Mouse (Mus musculus) neural tube, embryonic 10.5 days (tissue): ENCODE data around the gene AW011738.

Experiments
- DNase-seq: peaks from one replicate; pipeline ENCODE4 v3.0.0-alpha.2; 2017; ENCODE audit warnings: low spot score; ENCODE audit errors: extremely low spot score

AW011738 gene

GRCm38 (mm10) chr4:156236651-156237447 is 33.7 kb downstream of the AW011738 start:
- DNase-seq: peak; percentile 39

DNA sequence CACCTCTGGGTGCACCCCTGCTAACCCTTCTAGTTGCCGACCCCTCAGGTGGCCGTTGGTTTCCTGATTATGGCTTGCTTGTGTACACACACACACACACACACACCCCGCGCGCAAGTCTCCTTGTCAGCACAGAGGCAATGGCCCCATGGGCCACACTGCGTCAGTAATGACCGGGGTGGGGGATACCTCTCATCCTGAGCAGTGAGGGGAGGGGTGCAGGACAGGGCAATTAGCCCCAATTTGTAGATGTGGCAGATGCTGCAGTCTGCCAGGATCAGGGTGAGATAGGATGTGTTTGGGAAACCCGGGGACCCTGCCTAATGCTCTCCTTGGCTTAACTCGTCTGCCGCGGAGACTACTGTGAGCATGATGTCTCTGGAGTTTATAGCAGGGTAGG is 46.5 kb downstream of the AW011738 start:
- no peak for DNase-seq

DNA sequence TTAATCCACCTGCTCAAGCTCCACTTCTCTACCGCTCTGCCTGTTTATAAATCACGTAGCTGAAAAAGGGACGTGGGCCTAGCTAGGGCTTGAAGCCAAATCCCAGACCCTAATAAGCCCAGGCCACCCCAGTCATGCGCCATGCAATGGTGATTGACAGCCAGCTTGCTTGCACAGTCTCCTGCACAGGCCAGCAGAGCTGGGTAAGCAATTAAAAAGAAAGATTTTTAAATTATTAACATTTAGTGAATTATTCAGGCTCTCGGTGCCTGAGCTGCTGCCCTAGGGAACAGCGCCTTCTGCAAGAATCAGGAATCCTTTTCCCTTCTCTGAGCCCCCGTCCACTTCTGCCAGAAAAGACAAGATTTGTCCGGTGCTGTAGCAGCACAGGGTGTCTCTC is 48.0 kb downstream of the AW011738 start:
- DNase-seq: no peak

GRCm38 (mm10) chr4:156252140-156252539 is 49.0 kb downstream of the AW011738 start:
- DNase-seq: no peak

DNA sequence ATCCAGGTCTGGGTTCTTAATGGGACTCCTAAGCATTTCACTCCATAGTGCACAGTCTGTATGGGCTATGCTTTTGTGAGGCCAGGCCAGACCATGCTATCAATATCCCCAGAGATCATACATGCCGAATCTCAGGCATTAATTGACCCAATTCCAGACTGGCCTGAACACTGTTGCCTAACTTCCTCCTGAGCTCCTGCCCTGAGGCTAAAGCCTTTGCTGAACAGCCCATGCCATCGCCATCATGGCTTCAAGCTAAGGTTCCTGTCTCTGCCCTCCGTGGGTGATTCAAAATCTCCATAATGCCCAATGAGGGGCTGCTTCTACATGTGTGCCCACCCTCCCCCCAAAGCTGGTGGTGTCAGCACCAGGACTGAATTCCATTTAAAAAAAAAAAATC is 49.5 kb downstream of the AW011738 start:
- no peak for DNase-seq

DNA sequence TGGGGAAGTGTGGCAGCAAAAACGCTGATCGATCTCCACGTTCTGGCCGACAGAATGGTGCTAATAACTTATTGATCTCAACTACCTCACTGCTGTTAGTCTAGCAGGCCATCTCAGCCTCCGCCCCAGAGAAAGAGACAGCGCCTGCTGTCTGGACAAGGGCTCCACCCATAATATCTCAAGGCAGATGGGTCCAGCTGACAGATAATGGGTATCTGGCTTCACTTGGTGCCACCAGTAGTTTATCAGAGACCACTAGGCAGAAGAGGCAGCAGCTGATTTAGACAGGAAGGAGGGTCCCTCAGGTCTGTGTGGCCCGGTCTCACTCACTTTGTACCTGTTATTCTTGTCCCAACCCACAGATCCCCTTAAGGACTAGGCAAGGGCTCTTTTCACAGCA is 49.9 kb downstream of the AW011738 start:
- DNase-seq: no peak

DNA sequence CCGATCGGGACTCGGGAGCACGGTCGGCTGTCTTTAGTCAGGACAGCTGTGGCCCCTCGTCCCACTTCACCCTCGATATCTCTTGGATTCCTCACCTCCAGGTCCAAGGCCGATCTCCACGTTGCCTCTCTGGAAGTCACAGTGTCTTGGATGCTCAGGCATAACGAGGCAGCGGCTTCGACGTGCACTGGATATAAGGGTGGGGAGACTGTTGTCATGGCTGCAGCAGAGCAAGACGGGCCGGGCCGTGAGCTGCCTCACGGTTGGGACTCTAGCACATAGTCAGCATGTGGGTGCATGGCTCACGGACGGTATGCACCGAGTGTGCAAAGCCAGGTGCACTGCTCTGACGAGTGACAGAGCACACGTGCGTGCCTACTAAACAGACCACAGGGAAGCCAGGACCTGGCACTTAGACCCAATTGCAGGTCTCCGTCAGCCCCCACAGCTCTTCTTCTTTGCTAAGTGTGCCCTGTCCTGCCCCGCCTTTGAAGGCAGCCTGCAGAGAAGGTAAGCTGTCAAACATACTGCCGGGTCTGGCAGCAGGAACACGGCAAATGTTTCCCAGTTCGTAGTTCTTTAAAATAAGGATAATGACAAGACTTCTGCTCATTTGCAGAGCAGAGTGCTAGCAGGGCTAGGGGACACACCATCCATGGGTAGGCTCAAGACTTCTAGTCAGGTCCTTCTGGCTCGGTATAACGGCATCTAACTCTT is 51.4 kb downstream of the AW011738 start:
- DNase-seq: peak; percentile 51
